Mouse (Mus musculus): ENCODE results near the gene Bmp4. TPM values are rescaled to one million over a fixed set of nuclear protein-coding genes. Genes with fewer than 3 reads are reported as not detected.

Bmp4 gene
- polyA plus RNA-seq, 1 experiment from 2014 or later, result 40.3 TPM

DNA sequence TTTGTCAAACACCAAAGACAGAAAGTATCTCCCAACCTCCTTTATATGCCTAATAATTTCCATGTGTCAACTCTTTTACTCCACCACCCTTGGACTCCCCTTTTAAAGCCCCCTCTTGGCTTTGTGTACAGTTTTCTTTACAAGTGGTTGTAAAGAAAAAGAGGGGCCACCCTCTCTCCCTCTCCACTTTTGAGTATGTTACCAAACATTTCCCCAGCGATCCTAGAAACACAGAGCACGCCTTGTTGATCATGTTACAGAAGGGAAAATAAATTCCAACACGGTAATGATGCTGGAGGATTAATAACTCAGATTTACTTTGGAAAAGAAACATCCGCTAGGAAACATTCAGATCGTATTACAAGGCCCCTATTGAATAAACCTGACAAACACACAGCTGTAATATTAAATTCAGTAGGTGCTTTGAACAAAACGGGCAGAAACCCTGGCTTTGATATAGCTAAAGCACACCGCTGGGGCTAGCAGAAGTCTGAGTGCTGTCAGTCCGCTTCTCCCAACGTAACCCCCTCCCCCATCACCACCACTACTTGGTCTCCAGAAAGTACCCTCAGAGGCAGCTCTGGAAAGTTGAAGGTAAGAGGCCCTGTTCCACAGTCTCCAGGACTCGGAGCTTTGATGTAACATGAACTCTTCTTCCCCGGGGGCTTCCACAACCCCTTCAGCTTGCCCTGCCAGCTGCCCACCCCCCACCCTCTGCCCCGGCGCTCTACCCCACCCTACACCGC lies 5.3 kb downstream of the Bmp4 start:
- peaks cover 75% of the 10 kb centered on the region for H3K4me1 ChIP-seq
- peak overlapping the region; percentile 72 for H3K9ac ChIP-seq
- H3K9me3 ChIP-seq, result no peaks in the 10 kb centered on the region
- peaks cover 20% of the 10 kb centered on the region for H3K27me3 ChIP-seq
- peak overlapping the region; percentile 87 for H3K4me2 ChIP-seq (replicated peaks)
- 1% methylated on average over 14 of the region's 14 CpGs for WGBS
- H3K4me3 ChIP-seq, result peak overlapping the region; percentile 61
- peaks cover 14% of the 10 kb centered on the region for H3K36me3 ChIP-seq
- no peak for ATAC-seq (ENCODE audit: low FRiP score, low read depth)
- H3K27ac ChIP-seq, result peak overlapping the region; percentile 83

DNA sequence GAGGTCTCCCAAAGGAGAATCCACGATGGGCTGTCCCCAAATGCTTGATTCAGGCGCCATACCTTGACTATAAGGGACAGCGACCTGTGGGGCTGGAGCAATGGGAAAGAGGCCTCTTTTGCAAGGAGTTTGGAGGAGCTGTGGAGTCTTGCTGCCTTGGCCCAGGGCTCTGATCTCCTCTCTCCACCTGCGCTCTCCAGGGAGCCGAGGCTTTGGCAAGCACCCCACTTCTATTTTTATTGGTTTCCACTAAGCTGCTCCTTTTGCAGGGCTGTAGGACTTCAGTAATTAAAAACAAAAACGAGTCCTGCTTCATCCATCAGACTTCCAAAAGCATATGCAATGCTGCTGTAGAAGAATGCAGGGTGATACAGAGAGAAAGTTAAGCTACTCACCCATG lies 9.0 kb downstream of the Bmp4 start:
- Histone ChIP-seq H3K4me2 (replicated peaks) (peak overlapping the region; percentile 71), H3K27me3 (peaks cover 17% of the 10 kb centered on the region), H3K9me3 (no peaks in the 10 kb centered on the region), H3K27ac (peak overlapping the region; percentile 53; the same call in 1 of the 2 replicates), H3K4me3 (no peak overlapping the region), H3K36me3 (peaks cover 14% of the 10 kb centered on the region), H3K4me1 (peaks cover 65% of the 10 kb centered on the region), H3K9ac (no peak overlapping the region)
- peak; percentile 46 for ATAC-seq (ENCODE audit: low FRiP score, low read depth)
- WGBS, result 22% methylated on average over 6 of the region's 6 CpGs

DNA sequence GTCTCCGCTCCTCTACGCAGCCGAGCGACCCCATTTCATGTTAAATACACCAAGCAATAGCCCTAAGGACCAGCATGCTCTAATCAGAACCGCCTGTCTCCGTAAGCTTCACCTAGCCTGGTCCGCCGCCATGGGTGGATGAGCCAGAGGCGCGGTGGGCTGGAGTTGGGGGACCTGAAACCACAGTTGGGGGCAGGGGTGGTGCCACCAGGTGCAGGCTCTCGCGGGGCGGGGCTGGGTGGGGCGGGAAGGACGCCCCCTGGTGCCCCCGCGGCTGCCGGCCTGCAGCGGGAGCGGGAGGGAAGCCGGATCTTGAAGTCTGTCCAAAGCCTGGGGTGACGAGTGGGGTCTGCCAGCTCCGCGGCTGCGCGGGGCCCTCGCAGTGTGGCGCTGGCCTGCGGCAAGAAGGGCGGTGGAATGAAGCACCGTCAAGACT lies 10.2 kb downstream of the Bmp4 start:
- Histone ChIP-seq H3K4me3 (peak overlapping the region; percentile 37), H3K4me2 (replicated peaks) (peak overlapping the region; percentile 71), H3K27ac (peak overlapping the region; percentile 63; the same call in 1 of the 2 replicates), H3K36me3 (peaks cover 14% of the 10 kb centered on the region), H3K9ac (0 out of 2 replicates have a peak overlapping the region, but pooled peaks have one; percentile 13), H3K9me3 (no peaks in the 10 kb centered on the region), H3K4me1 (peaks cover 53% of the 10 kb centered on the region), H3K27me3 (peaks cover 17% of the 10 kb centered on the region)
- WGBS, result 5% methylated on average over 31 of the region's 31 CpGs
- peak; percentile 62; the same call in 1 of the 2 replicates for ATAC-seq (ENCODE audit: low FRiP score, low read depth)

DNA sequence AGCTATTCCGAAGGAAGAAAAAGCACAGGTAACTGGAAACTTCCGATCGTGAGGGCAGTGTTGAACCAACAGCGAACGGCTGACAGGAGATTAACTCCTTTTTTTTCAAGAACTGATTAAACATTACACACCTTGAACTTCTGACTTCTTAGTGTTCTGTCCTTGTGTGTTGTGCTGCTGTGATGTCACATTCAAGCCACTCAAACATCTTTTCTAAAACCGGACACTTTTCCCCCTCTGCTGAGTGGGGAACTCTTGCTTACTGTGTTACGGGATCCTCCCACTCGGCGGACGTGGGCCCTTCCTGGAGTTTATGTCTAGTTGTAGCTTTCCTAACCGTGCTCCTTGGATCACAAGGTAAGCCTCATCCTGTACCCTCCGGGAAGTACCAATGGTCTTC lies 11.2 kb downstream of the Bmp4 start, which contains the start of gene Gm15217:
Gene Gm15217 (plus strand): TSS at position 130 of the 400 bp plus-strand sequence.
- ATAC-seq (ENCODE audit: low FRiP score, low read depth), result no peak
- peaks cover 43% of the 10 kb centered on the region for H3K4me1 ChIP-seq
- no peaks in the 10 kb centered on the region for H3K9me3 ChIP-seq
- H3K4me2 ChIP-seq (replicated peaks), result peak within 1 kb of the TSS; percentile 71
- peaks cover 13% of the 10 kb centered on the region for H3K36me3 ChIP-seq
- peak within 1 kb of the TSS; percentile 63; the same call in 1 of the 2 replicates for H3K27ac ChIP-seq
- peak within 1 kb of the TSS; percentile 37 for H3K4me3 ChIP-seq
- 81% methylated on average over 12 of the region's 12 CpGs for WGBS
- H3K9ac ChIP-seq, result 0 out of 2 replicates have a peak within 1 kb of the TSS, but pooled peaks have one; percentile 13
- peaks cover 17% of the 10 kb centered on the region for H3K27me3 ChIP-seq

DNA sequence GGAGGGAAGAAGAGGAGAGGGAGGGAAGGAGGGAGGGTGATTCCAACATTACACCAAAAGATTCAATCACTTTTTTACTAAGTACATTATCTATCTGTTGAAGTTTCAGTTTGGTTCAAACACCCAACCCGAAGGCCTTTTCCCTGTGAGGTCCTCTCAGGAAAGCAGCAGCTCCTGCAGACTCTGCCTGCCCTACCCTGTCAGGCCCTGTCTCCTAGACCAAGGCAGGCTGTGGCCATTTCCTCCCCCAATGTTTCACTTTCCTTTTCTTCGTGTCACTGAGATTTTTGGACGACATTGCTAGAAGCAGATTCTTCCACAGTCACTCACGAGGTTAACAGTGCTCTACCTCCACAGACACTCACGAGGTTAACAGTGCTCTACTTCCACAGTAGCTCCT lies 14.7 kb downstream of the Bmp4 start:
- Histone ChIP-seq H3K27ac (no peak overlapping the region), H3K9me3 (no peaks in the 10 kb centered on the region), H3K36me3 (no peaks in the 10 kb centered on the region), H3K4me1 (peaks cover 14% of the 10 kb centered on the region), H3K27me3 (peaks cover 11% of the 10 kb centered on the region; the same call in 1 of the 2 replicates), H3K4me3 (no peak overlapping the region), H3K4me2 (replicated peaks) (no peak overlapping the region), H3K9ac (no peak overlapping the region)
- 67% methylated on average over 5 of the region's 5 CpGs for WGBS
- ATAC-seq (ENCODE audit: low FRiP score, low read depth), result no peak

DNA sequence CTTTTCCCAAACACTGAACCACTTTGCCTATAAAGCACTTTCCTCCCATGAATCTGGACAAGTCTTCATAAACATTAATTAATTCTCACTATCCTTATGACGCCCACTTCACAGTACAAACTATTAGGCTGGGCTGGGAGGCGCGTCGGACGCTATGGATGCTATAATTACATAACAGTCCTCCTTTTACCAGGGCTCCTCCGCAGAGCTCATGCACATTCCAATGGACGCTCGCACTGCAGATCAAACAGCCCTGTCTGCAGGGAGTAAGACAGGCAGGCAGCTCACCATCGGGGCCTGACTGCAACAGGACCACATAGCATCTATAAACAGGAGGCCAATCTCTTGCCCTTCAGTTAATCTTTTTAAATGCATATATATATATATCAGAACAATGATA lies 18.0 kb downstream of the Bmp4 start:
- 17% methylated on average over 9 of the region's 9 CpGs for WGBS
- H3K4me2 ChIP-seq (replicated peaks), result no peak overlapping the region
- H3K27ac ChIP-seq, result no peak overlapping the region
- no peaks in the 10 kb centered on the region for H3K27me3 ChIP-seq
- no peak overlapping the region for H3K9ac ChIP-seq
- no peak overlapping the region for H3K4me3 ChIP-seq
- ATAC-seq (ENCODE audit: low FRiP score, low read depth), result no peak
- H3K36me3 ChIP-seq, result no peaks in the 10 kb centered on the region
- no peaks in the 10 kb centered on the region for H3K4me1 ChIP-seq
- no peaks in the 10 kb centered on the region for H3K9me3 ChIP-seq

DNA sequence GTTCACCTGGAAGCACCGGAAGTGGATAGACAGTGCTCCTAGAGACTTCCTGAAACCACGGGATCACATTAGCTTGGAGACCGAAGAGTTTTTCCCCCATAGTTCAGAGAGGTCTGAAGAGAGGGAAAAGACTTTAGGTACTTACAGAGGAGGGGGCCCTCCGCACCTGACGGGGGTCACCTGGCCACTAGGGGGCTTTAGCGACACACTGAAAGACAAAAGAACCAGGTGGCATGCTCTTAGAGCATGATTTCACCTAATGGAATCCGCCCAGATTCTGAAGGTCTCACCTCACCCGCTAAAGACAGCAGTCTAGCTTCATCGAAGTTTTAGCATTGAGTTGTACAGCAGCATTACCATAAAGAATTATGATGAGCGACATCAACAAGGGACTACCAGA lies 27.3 kb downstream of the Bmp4 start:
- Histone ChIP-seq H3K27ac (no peak overlapping the region), H3K9me3 (no peaks in the 10 kb centered on the region), H3K9ac (no peak overlapping the region), H3K4me1 (peaks cover 7% of the 10 kb centered on the region), H3K4me2 (replicated peaks) (no peak overlapping the region), H3K4me3 (no peak overlapping the region), H3K27me3 (peaks cover 4% of the 10 kb centered on the region; the same call in 1 of the 2 replicates), H3K36me3 (no peaks in the 10 kb centered on the region)
- ATAC-seq (ENCODE audit: low FRiP score, low read depth), result no peak
- WGBS, result 36% methylated on average over 10 of the region's 10 CpGs

DNA sequence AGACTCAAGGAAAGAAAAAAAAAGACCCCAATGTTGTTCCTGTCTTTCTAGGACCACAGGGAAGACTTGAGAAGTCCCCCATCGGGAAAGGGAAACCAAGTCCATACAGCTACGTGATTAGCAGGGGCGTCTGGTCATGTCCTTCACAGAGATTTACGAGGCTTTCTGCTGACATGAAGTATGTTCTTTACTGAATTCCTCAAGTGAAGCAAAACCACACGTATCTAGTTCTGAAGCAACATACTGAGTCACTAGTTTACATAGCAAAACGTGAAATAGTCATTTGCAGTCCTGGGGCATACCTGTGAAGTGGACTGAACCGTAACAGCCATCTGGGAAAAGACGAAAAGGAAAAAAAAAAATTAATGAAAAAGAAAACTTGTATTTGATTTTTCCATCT lies 32.8 kb downstream of the Bmp4 start:
- no peak overlapping the region for H3K27ac ChIP-seq
- no peaks in the 10 kb centered on the region for H3K36me3 ChIP-seq
- H3K9me3 ChIP-seq, result no peaks in the 10 kb centered on the region
- ATAC-seq (ENCODE audit: low FRiP score, low read depth), result no peak
- H3K27me3 ChIP-seq, result peaks cover 7% of the 10 kb centered on the region; the same call in 1 of the 2 replicates
- no peak overlapping the region for H3K9ac ChIP-seq
- no peak overlapping the region for H3K4me3 ChIP-seq
- 40% methylated on average over 8 of the region's 8 CpGs for WGBS
- H3K4me1 ChIP-seq, result peaks cover 15% of the 10 kb centered on the region
- H3K4me2 ChIP-seq (replicated peaks), result no peak overlapping the region

DNA sequence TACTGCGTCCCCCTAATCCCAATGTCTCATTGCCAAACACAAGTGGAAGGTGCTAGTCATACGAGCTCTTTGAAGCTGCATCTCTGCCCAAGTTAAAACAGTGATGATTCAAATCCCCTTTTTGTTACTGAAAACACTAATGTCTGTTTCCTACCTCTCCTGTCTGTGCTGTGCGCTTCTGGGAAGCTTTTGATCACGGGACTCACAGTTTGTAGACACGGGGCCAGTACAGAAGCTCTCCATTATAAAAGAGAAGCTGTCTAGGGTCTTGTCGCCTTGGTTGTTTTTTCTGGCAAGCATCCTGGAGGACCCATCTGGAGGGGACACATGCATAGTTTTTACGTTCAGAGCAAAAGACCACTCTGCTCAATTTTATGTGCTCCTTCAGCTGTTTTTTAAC lies 33.2 kb downstream of the Bmp4 start:
- 46% methylated on average over 7 of the region's 7 CpGs for WGBS
- Histone ChIP-seq H3K27ac (no peak overlapping the region), H3K9ac (no peak overlapping the region), H3K36me3 (no peaks in the 10 kb centered on the region), H3K27me3 (peaks cover 7% of the 10 kb centered on the region; the same call in 1 of the 2 replicates), H3K4me1 (peaks cover 14% of the 10 kb centered on the region), H3K4me2 (replicated peaks) (no peak overlapping the region), H3K9me3 (no peaks in the 10 kb centered on the region), H3K4me3 (no peak overlapping the region)
- no peak for ATAC-seq (ENCODE audit: low FRiP score, low read depth)

DNA sequence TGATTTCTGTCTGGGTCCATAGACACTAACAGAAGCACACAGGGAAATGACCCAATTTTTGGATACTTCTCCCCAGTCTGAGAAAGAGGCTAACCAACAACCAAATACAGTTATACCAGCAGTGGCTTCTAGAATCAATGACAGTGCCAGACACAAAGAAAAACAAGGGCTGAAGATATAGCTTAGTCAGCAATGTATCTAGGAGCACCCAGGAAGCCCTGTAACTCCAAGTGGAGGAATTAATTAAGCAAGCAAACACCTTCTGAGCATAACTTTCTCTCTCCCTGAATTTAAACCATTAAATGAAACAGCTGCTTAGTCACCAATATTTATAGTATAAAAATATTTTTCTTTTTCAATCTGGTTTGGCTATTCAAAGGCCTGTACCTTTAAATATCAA lies 45.7 kb downstream of the Bmp4 start:
- Histone ChIP-seq H3K36me3 (no peaks in the 10 kb centered on the region), H3K9me3 (0 out of 2 replicates have a peak, but pooled peaks cover 14% of the 10 kb centered on the region), H3K4me2 (replicated peaks) (no peak overlapping the region), H3K27me3 (no peaks in the 10 kb centered on the region), H3K4me3 (no peak overlapping the region), H3K4me1 (no peaks in the 10 kb centered on the region), H3K9ac (no peak overlapping the region), H3K27ac (no peak overlapping the region)
- no peak for ATAC-seq (ENCODE audit: low FRiP score, low read depth)

DNA sequence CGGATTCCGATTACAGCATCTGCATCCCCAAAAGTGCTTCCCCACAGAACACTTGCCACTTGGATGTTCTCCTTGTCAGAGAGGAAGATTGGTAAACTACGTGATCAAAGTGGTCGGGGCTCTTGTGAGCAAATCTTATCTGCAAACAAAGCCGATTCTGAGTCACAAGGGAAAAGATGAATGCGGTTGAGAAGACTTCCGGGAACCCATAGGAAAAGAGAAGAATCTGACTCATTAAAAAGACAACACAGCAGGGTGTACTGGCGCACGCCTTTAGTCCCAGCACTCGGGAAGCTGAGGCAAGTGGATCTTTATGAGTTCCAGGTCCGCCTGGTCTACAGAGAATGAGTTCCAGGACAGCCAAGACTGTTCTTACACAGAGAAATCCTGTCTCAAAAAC lies 51.7 kb downstream of the Bmp4 start:
- Histone ChIP-seq H3K9me3 (no peaks in the 10 kb centered on the region), H3K4me3 (no peak overlapping the region), H3K9ac (no peak overlapping the region), H3K36me3 (no peaks in the 10 kb centered on the region), H3K27me3 (no peaks in the 10 kb centered on the region), H3K4me1 (no peaks in the 10 kb centered on the region), H3K4me2 (replicated peaks) (no peak overlapping the region), H3K27ac (no peak overlapping the region)
- 84% methylated on average over 11 of the region's 11 CpGs for WGBS
- no peak for ATAC-seq (ENCODE audit: low FRiP score, low read depth)
